Mouse (Mus musculus): Measurements from ENCODE around the gene Grin2c.

GRCm38 (mm10) chr11:115282295-115282694 lies 15.3 kb upstream of the Grin2c start:
- TF ChIP-seq EP300 (IDR thresholded peaks at IDR 0.05; ENCODE audit: insufficient read depth, low read depth, low read length) (no peak), POLR2A (IDR thresholded peaks at IDR 0.05; ENCODE audit: insufficient read depth, low read length) (no peak), CTCF (IDR thresholded peaks at IDR 0.05; ENCODE audit: low read depth, low read length) (no peak)

All from ES-Bruce4 (cell line).